Comparison of ENCODE assay signal across 7 mouse cellular contexts in genomic region chr5:123973299-123974178, GRCm38 (mm10). TPM values are rescaled to one million over a fixed set of nuclear protein-coding genes. Genes with fewer than 3 reads are reported as not detected.
DNase-seq lines count a peak whose midpoint lies in the region; ATAC-seq lines count a peak whose summit lies in the region.

Hip1r (plus strand) TSS chr5:123973628.

- peak; percentile 86 to 94 for DNase-seq in adrenal gland, adult (ENCODE audit: inconsistent age in 2 of 2, low spot score in 1 of 2)
- DNase-seq in cerebellum, postnatal 25 days: peak; percentile 83 to 93
- peak; percentile 57 to 58 for DNase-seq in gastrocnemius, adult 8-10 months (ENCODE audit: low spot score in 2 of 2)
- peak; percentile 42 to 89 for DNase-seq in left cerebral cortex, postnatal 10 days (ENCODE audit: extremely low spot score in 1 of 2, low spot score in 2 of 2)
- DNase-seq in right cerebral cortex, postnatal 4 days: peak; percentile 73

- H3K4me3 ChIP-seq in hindbrain, embryonic 16.5 days (ENCODE audit: low read length): peak within 1 kb of the TSS; percentile 87
- peak within 1 kb of the TSS; percentile 92 for H3K4me3 ChIP-seq in megakaryocyte, embryonic 14.5 days (replicated peaks)

- peaks cover 18% of the 10 kb centered on the region for H3K4me1 ChIP-seq in hindbrain, embryonic 16.5 days (ENCODE audit: control insufficient read depth, insufficient read depth, low read depth, low read length)
- peaks cover 31% of the 10 kb centered on the region for H3K4me1 ChIP-seq in megakaryocyte, embryonic 14.5 days

- intact Hi-C loops in left cerebral cortex, postnatal 10 days (cut with DNase I): no loop called here

- 1% methylated on average over 81 of the region's 106 CpGs for WGBS in hindbrain, embryonic 16.5 days

- peak within 1 kb of the TSS; percentile 79 for H3K27ac ChIP-seq in hindbrain, embryonic 16.5 days (ENCODE audit: low read depth, low read length)

- H3K27me3 ChIP-seq in hindbrain, embryonic 16.5 days (replicated peaks; ENCODE audit: control insufficient read depth, insufficient read depth, low read length): no peaks in the 10 kb centered on the region; the same call in 1 of the 2 replicates
- H3K27me3 ChIP-seq in megakaryocyte, embryonic 14.5 days (replicated peaks): peaks cover 68% of the 10 kb centered on the region

- H3K36me3 ChIP-seq in hindbrain, embryonic 16.5 days (ENCODE audit: control insufficient read depth, insufficient read depth, low read length): no peaks in the 10 kb centered on the region
- no peaks in the 10 kb centered on the region for H3K36me3 ChIP-seq in megakaryocyte, embryonic 14.5 days (replicated peaks; ENCODE audit: low read length)

- no peaks in the 10 kb centered on the region for H3K9me3 ChIP-seq in hindbrain, embryonic 16.5 days (ENCODE audit: control insufficient read depth, low read length)
- H3K9me3 ChIP-seq in megakaryocyte, embryonic 14.5 days: no peaks in the 10 kb centered on the region

- H3K4me2 ChIP-seq in hindbrain, embryonic 16.5 days (ENCODE audit: low read length): peak within 1 kb of the TSS; percentile 85

- peak; percentile 78 for ATAC-seq in hindbrain, embryonic 16.5 days

- peak within 1 kb of the TSS; percentile 87 for H3K9ac ChIP-seq in hindbrain, embryonic 16.5 days (ENCODE audit: low read depth, low read length)

RNA-seq across cellular contexts. Expression of gene Hip1r, which starts in this region (rescaled TPM):
- 10 to 100 TPM in 2 of 4 experiments, 1 to 10 TPM in 2; 8.7 to 15.9 (median 11.4) TPM for total RNA-seq in gastrocnemius, adult 8-10 months (2022)
- 34.3 and 35.3 TPM in 2 replicates for polyA plus RNA-seq in hindbrain, embryonic 16.5 days (2015; fragmentation: Nextera tagmentation; extraction: Ambion mirVana)
- 10 to 100 TPM; 82.4 to 93.4 TPM for total RNA-seq in left cerebral cortex, postnatal 10 days (2021)
- polyA plus RNA-seq in megakaryocyte, embryonic 14.5 days (2012; ENCODE audit: insufficient read depth, low replicate concordance): 5.4 and 11.0 TPM in 2 replicates

Comparison
In these comparisons a context has a peak if more than half of its experiments do, and no peak if none do; other contexts are left out.
1. Peak in every context shown above with its lines: DNase-seq, ATAC-seq, H3K4me3 ChIP-seq and H3K27ac ChIP-seq.
2. RNA of gene Hip1r (total RNA-seq): 82.4 to 93.4 TPM in left cerebral cortex, postnatal 10 days; 8.7 to 15.9 TPM in gastrocnemius, adult 8-10 months; every median in the first group is over 4 times any median in the second.